Mouse (Mus musculus) adrenal gland, adult (tissue): ENCODE results near the gene Endou.
A peak's percentile ranks its signal among the peaks of the same experiment; 100 is the strongest.

Source experiments
- DNase-seq, 2 experiments: peaks; one replicate each; pipeline ENCODE4 v3.0.0; 2022 to 2023; ENCODE audit warnings: low spot score in 1 of 2; ENCODE audit not compliant: inconsistent age in 2 of 2

Gene Endou

DNA sequence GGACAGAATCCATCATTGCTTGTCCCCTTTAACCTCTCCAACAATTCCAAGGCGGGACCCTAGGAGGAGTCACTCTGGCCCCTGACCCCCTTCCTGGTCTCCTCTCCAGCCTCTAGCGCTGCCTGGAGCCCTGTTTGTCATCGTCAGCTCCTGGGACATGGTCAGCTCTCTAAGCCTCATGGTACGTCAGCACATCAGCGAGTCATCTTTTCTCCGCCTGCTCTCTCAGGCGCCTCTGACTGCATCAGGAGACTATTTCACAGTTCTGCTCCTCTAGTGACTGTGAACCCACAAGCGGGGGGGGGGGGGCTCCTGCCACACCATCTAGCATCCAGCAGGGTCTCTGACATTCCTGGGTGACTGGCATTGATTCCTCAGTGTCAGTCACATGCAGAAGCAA is 24.2 kb upstream of the Endou start:
- DNase-seq: no peak

- DNase-seq: no peak
Observed at GRCm38 (mm10) chr15:97754476-97754875, 23.3 kb upstream of the Endou start.

DNA sequence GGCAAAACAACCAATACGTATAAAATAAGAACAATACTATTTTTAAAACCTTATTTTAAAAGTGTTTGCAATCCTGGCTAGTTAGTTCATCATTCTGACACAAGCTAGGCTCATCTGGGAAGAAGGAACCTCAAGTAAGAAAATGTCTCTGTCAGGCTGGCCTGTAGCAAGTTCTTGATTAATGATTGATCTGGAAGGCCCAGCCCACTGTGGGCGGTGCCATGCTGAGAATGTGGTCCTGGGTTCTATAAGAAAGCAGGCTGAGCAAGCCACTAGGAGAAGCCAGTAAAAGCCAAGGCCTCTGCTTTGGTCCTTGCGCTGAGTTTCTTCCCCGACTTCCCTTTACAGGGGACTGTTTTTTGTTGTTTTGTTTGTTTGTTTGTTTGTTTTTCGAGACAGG is 21.4 kb upstream of the Endou start:
- DNase-seq: no peak

- no peak for DNase-seq
Observed at GRCm38 (mm10) chr15:97751676-97752075, 20.5 kb upstream of the Endou start.

DNA sequence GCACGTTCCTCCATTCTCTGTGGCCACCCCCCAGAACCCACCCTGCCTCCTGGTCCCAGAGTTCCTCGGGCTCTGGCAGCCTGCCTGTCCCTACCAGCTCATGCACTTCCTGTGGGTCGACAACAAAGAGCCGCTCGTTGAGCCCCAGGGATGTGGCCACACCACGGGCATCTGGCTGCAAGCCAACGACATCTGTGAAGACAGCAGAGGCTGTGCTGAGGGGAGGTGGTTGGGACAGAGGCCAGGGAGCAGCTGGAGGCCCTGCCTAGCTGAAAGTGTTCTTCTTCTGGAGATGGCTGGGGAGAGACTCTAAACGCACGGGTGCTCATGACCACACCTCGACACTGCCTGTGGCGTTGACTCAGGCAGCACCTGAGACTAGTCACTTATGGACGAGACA is 19.6 kb upstream of the Endou start:
- peak; percentile 84 for DNase-seq

DNA sequence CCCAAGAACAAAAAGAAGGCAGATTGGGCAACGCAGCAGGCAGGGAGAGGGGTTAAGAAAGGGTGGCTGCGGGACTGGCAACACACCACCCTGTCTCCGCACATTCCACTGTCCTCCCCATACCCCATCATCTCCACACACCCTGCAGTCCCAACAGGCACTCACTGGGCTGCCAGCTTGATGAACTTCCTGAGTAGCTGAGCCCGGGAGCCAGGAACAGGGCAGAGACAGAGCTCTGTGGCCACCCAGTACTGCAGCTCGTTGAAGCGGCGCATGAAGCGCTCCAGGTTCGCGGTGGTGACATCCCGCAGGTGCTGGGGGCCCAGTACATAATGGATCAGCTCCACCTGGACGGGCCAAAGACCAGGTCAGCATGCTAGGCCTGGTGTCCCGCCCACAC is 18.7 kb upstream of the Endou start:
- no peak for DNase-seq

- no peak for DNase-seq
Observed at GRCm38 (mm10) chr15:97749397-97749796, 18.3 kb upstream of the Endou start.

- DNase-seq: no peak
Observed at GRCm38 (mm10) chr15:97748964-97749363, 17.8 kb upstream of the Endou start.

- no peak for DNase-seq
Observed at GRCm38 (mm10) chr15:97748309-97748708, 17.2 kb upstream of the Endou start.

DNA sequence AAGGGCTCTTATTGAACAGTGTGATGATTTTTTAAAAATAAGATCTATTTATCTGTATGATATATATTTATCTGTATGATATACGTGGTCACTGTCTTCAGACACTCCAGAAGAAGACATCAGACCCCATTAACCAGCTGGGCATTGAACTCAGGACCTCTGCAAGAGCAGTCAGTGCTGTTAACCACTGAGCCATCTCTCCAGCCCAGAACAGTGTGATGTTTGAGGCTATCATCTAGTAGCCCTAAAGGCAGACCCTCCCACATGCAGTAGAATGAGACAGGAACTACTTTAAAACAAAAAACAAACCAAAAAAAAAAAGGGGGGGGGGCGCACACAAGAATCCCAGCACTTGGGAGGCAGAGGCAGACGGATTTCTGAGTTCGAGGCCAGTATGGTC is 16.3 kb upstream of the Endou start:
- DNase-seq: no peak

GRCm38 (mm10) chr15:97746748-97747147 is 15.6 kb upstream of the Endou start:
- no peak for DNase-seq

- DNase-seq: no peak
Observed at GRCm38 (mm10) chr15:97746278-97746677, 15.1 kb upstream of the Endou start.

- DNase-seq: peak; percentile 91 to 94
Observed at GRCm38 (mm10) chr15:97745331-97745730, 14.2 kb upstream of the Endou start.

DNA sequence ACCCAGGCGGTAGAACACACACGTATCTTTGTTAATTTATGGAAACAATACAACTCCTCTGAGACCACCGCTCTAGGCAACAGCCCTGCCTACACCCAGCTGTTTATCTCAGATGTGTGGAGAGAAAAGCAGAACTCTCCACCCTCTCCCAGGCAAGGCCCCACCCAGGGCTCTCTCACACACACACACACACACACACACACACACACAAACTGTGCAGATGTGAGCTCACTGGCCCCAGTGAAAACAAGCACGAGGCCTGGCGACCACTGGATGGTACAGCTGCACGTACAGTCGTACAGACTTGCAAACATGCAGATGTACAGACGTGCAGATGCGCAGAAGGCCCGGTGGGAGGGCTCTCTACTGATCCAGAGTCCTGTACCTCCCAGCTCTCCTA is 13.8 kb upstream of the Endou start:
- no peak for DNase-seq

DNA sequence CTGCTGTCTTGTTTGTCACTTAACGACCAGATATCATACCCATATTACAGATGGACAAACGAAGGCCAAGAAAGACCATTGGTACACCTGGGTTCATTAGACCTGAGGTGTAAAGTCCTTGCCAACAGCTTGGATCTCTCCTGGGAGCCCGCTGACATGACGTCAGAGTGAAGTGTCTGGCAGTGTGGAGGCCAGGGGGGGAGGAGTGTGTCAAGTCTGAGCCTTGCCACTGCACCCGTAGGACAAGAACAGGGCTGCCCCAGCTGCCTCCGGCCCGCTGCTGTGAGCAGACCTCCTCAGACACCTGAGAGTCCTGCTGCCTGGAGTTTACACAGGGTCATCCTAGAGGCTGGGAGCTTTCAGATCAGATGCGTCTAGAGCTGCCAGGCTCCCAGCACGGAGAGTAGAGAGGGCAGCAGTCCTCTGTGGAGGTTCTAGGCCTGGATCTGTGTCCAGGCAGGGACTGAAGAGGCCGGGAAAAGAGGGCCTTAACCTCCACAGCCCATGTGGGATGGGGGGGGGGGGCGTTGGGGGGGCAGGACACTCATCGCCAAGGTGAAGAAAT is 12.9 kb upstream of the Endou start:
- DNase-seq: peak in 1 of 2 experiments; percentile 59

- no peak for DNase-seq
Observed at GRCm38 (mm10) chr15:97743210-97743609, 12.1 kb upstream of the Endou start.

- DNase-seq: no peak
Observed at GRCm38 (mm10) chr15:97742600-97742999, 11.5 kb upstream of the Endou start.

DNA sequence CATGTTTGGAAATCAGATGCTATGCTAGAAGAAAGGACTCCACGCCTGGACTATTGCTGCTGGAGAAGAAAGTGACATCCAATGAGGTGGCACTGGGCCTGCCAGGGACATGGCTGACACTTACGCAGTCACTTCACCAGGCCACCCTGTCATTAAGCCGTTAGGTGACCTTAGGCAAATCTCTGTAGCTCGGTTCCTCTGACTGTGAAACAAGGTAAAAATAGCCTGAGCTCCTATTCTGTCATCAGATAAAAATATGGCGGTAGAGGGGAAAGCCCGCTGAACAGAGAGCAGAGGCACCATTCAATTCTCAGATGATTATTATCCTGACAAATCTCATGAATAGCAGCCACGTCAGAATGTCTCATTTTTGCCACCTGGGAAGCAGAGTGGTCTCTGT is 10.9 kb upstream of the Endou start:
- DNase-seq: peak in 1 of 2 experiments; percentile 32

GRCm38 (mm10) chr15:97741662-97742061 is 10.5 kb upstream of the Endou start:
- peak in 1 of 2 experiments; percentile 27 for DNase-seq

GRCm38 (mm10) chr15:97740283-97740732 is 9.2 kb upstream of the Endou start:
- no peak for DNase-seq

DNA sequence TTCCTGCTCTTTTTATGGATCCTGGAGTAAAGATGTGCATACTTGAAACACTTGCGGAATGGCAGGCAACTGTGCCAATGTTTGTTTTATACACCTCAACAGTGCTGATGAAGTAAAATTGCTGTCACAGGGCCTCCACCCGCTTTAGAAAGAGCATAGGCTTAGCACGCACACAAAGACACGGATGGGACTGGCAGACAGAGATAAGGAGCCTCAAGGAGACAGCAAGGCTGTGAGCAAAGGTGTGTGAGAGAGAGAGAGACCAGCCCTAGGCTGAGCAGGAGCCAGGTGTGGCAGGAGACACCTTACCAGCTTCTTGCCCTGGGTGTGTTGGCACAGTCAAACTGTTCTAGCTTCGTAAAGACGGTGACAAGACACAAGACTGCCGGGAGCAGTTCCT is 7.8 kb upstream of the Endou start:
- DNase-seq: no peak

DNA sequence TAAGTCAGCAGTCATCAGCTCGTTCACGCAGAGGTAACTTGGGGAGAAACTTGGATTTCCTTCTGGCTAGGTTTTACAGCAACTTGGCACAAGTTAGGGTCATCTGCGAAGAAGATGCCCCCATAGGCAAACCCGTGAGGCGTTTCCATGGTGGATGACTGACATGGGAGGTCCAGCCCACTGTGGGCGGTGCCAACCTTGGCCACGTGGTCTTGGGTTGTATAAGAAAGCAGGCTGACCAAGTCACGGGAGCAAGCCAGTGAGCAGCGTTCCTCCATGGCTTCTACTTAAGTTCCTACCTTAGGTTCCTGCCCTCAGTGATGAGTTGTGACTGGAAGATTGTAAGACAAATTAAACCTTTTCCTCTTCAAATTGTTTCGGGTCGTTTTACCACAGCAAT is 849 bp upstream of the Endou start:
- DNase-seq: no peak

GRCm38 (mm10) chr15:97730365-97730764 is 774 bp downstream of the Endou start:
- no peak for DNase-seq

DNA sequence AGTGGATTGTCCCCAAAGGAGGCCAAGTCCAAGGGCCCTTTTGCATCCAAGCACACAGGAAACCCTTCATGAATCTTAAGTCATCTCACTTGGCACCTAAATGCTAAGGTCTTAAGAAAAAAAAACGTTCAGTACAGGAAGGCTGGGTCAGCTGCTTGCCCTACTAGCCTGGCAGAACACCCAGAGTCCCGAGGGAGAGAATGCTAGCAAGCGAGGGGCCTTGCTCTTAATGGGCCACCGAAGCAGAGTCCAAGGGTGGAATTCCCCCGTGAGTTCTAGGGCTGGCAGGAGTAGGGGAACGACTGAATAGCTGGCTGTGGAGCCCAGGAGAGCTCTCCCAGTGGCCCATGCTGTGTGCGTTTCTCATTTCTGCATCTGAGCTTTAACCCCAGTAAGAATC is 2.3 kb downstream of the Endou start:
- no peak for DNase-seq
